Mouse (Mus musculus): ENCODE results near the gene Atl1. TPM values are rescaled to one million over a fixed set of nuclear protein-coding genes. Genes with fewer than 3 reads are reported as not detected.

Gene Atl1
- total and polyA plus RNA-seq, 2 experiments from 2014 or later = 130 to 145 TPM

- ATAC-seq = no peak
- Histone ChIP-seq H3K27ac (no peak overlapping the region), H3K4me3 (ENCODE audit: low read length) (no peak overlapping the region), H3K9me3 (ENCODE audit: low read length) (no peaks in the 10 kb centered on the region), H3K4me1 (ENCODE audit: insufficient read depth, low read length) (no peaks in the 10 kb centered on the region), H3K9ac (replicated peaks; ENCODE audit: low read length) (no peak overlapping the region), H3K36me3 (ENCODE audit: insufficient read depth, low read length) (0 out of 2 replicates have a peak, but pooled peaks cover 5% of the 10 kb centered on the region), H3K4me2 (ENCODE audit: low read depth, low read length) (no peak overlapping the region), H3K27me3 (ENCODE audit: insufficient read depth, low read length) (no peaks in the 10 kb centered on the region)
- no peak for TF ChIP-seq CTCF (IDR thresholded peaks at IDR 0.05; ENCODE audit: low read depth)
- DNase-seq (ENCODE audit: low spot score) = no peak
Observed at GRCm38 (mm10) chr12:69973666-69974065, 81.3 kb downstream of the Atl1 start.

DNA sequence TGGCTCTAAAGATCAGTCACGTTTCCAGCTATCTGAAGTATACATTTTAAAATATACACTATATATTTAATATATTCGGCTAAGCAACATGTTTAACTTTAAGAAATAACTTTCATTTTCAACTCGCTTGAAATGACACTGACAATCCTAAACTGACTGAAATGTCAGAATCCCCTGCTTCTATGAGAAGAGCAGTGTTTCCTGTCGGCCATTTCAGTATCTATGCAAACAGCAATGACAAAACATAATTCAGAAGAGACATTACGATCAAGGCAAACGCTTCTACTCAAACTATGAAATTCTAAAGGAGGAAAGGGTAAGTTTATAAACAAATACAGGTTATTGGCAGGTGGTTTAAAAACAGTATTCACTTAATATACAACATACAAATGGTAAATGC is 84.3 kb downstream of the Atl1 start:
- Histone ChIP-seq H3K9ac (replicated peaks; ENCODE audit: low read length) (no peak overlapping the region), H3K9me3 (ENCODE audit: low read length) (no peaks in the 10 kb centered on the region), H3K36me3 (ENCODE audit: insufficient read depth, low read length) (0 out of 2 replicates have a peak, but pooled peaks cover 1% of the 10 kb centered on the region), H3K27me3 (ENCODE audit: insufficient read depth, low read length) (no peaks in the 10 kb centered on the region), H3K4me1 (ENCODE audit: insufficient read depth, low read length) (no peaks in the 10 kb centered on the region), H3K4me3 (ENCODE audit: low read length) (no peak overlapping the region), H3K27ac (no peak overlapping the region), H3K4me2 (ENCODE audit: low read depth, low read length) (no peak overlapping the region)
- ATAC-seq = no peak
- no peak for DNase-seq (ENCODE audit: low spot score)
- TF ChIP-seq CTCF (IDR thresholded peaks at IDR 0.05; ENCODE audit: low read depth) = no peak
- 86% methylated on average over 6 of the region's 6 CpGs for WGBS

DNA sequence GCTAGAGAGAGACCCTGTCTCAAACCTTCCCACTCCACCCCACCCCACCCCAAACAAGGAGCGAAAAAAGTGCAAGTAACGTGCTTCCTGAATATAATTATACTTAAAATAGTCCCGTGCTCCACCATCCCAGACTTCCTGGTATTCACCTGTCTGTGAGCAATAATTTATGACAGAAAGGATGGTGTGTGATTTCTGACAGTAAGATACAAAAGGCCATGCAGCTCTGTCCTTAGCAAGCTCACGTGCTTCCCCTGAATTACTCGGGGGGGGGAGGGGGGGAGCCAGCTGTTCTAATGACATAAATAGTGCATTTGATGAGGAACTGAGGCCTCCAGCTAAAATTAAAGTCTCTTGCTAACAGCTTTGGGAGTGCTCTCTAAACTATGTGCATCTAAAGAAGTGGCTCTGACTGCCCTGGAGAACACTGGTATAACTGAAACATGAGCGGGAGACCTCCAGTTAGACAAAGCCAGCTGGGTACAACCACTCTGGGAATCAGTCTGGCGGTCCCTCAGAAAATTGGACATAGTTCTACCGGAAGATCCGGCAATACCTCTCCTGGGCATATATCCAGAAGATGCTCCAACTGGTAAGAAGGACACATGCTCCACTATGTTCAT is 85.1 kb downstream of the Atl1 start:
- 51% methylated on average over 9 of the region's 9 CpGs for WGBS
- TF ChIP-seq CTCF (IDR thresholded peaks at IDR 0.05; ENCODE audit: low read depth) = no peak
- H3K9me3 ChIP-seq (ENCODE audit: low read length) = no peaks in the 10 kb centered on the region
- DNase-seq (ENCODE audit: low spot score) (no peak), ATAC-seq (no peak)
- H3K4me1 ChIP-seq (ENCODE audit: insufficient read depth, low read length) = no peaks in the 10 kb centered on the region
- H3K4me2 ChIP-seq (ENCODE audit: low read depth, low read length) = no peak overlapping the region
- no peak overlapping the region for H3K4me3 ChIP-seq (ENCODE audit: low read length)
- H3K27me3 ChIP-seq (ENCODE audit: insufficient read depth, low read length) = no peaks in the 10 kb centered on the region
- H3K36me3 ChIP-seq (ENCODE audit: insufficient read depth, low read length) = 0 out of 2 replicates have a peak, but pooled peaks cover 9% of the 10 kb centered on the region
- H3K9ac ChIP-seq (replicated peaks; ENCODE audit: low read length) = no peak overlapping the region
- H3K27ac ChIP-seq = no peak overlapping the region

DNA sequence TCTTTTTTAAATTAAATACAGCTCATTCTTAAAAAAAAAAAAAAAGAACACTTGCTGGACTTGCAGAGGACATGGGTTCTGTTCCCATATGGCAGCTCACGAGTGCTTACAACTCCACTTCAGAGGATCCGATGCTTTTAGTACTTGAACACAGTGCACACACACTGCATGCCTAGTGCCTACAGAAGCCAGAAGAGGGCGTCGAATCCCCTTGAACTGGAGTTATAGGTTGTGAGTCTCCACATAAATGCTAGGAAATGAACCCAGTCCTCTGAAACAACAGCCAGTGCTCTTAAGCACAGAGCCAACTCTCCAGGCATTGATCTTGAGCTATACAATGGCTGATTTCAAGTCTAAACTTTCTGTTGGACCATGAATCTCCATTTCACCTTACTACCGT is 90.5 kb downstream of the Atl1 start:
- no peak overlapping the region for H3K27ac ChIP-seq
- H3K4me2 ChIP-seq (ENCODE audit: low read depth, low read length) = no peak overlapping the region
- no peaks in the 10 kb centered on the region for H3K27me3 ChIP-seq (ENCODE audit: insufficient read depth, low read length)
- WGBS = 67% methylated on average over 5 of the region's 5 CpGs
- peak; percentile 31 for TF ChIP-seq CTCF (IDR thresholded peaks at IDR 0.05; ENCODE audit: low read depth)
- no peak overlapping the region for H3K9ac ChIP-seq (replicated peaks; ENCODE audit: low read length)
- H3K4me3 ChIP-seq (ENCODE audit: low read length) = no peak overlapping the region
- no peak for ATAC-seq
- peak; percentile 25 for DNase-seq (ENCODE audit: low spot score)
- H3K36me3 ChIP-seq (ENCODE audit: insufficient read depth, low read length) = peaks cover 20% of the 10 kb centered on the region; the same call in 1 of the 2 replicates
- H3K9me3 ChIP-seq (ENCODE audit: low read length) = no peaks in the 10 kb centered on the region
- peaks cover 6% of the 10 kb centered on the region; the same call in 1 of the 2 replicates for H3K4me1 ChIP-seq (ENCODE audit: insufficient read depth, low read length)

GRCm38 (mm10) chr12:69985546-69985945 is 93.1 kb downstream of the Atl1 start:
- peaks cover 20% of the 10 kb centered on the region; the same call in 1 of the 2 replicates for H3K36me3 ChIP-seq (ENCODE audit: insufficient read depth, low read length)
- H3K27me3 ChIP-seq (ENCODE audit: insufficient read depth, low read length) = no peaks in the 10 kb centered on the region
- no peaks in the 10 kb centered on the region for H3K9me3 ChIP-seq (ENCODE audit: low read length)
- peaks cover 6% of the 10 kb centered on the region; the same call in 1 of the 2 replicates for H3K4me1 ChIP-seq (ENCODE audit: insufficient read depth, low read length)
- no peak overlapping the region for H3K27ac ChIP-seq
- peak overlapping the region; percentile 80 for H3K4me3 ChIP-seq (ENCODE audit: low read length)
- no peak for DNase-seq (ENCODE audit: low spot score)
- H3K9ac ChIP-seq (replicated peaks; ENCODE audit: low read length) = peak overlapping the region; percentile 87; the same call in 1 of the 2 replicates
- WGBS = 35% methylated on average over 4 of the region's 4 CpGs
- no peak for ATAC-seq
- peak overlapping the region; percentile 80 for H3K4me2 ChIP-seq (ENCODE audit: low read depth, low read length)
- no peak for TF ChIP-seq CTCF (IDR thresholded peaks at IDR 0.05; ENCODE audit: low read depth)

DNA sequence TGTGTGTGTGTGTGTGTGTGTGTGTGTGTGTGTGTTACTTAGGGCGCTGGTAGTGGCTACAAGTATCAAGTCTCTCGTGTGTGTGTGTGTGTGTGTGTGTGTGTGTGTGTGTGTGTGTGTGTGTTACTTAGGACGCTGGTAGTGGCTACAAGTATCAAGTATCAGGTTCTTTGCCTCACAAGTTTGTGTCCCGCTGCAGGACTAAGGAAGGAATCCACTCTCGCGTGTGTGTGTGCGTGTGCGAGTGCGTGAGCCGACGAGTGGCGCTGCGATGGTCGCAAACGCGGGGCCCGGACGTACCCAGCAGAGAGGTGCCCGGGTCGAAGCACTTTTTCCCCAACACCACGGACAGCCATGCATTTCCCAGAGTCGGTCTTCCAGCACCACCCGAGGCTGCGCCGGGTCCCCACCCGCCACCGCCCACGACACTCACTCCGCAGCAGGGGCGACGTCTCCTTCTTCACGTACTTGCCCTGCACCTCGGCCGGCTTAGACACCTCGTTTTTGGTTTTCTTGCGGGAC is 93.9 kb downstream of the Atl1 start:
- H3K4me1 ChIP-seq (ENCODE audit: insufficient read depth, low read length) = peaks cover 6% of the 10 kb centered on the region; the same call in 1 of the 2 replicates
- H3K9ac ChIP-seq (replicated peaks; ENCODE audit: low read length) = peak overlapping the region; percentile 87
- DNase-seq (ENCODE audit: low spot score) = peak; percentile 59
- H3K4me3 ChIP-seq (ENCODE audit: low read length) = peak overlapping the region; percentile 80
- peak overlapping the region; percentile 90 for H3K27ac ChIP-seq
- H3K27me3 ChIP-seq (ENCODE audit: insufficient read depth, low read length) = no peaks in the 10 kb centered on the region
- ATAC-seq = peak; percentile 59
- H3K36me3 ChIP-seq (ENCODE audit: insufficient read depth, low read length) = peaks cover 20% of the 10 kb centered on the region; the same call in 1 of the 2 replicates
- no peak for TF ChIP-seq CTCF (IDR thresholded peaks at IDR 0.05; ENCODE audit: low read depth)
- no peaks in the 10 kb centered on the region for H3K9me3 ChIP-seq (ENCODE audit: low read length)
- peak overlapping the region; percentile 80 for H3K4me2 ChIP-seq (ENCODE audit: low read depth, low read length)
- 0% methylated on average over 33 of the region's 36 CpGs for WGBS

Measured in hindbrain, postnatal 0 days (tissue).